Mouse (Mus musculus) small intestine, adult 2 months (tissue): ENCODE data around the gene Vwa5b1. TPM values are rescaled to one million over a fixed set of nuclear protein-coding genes. Genes with fewer than 3 reads are reported as not detected.

Source experiments
- H3K27ac ChIP-seq: fragments of 200-500 bp; 2 replicates; pipeline ENCODE4 v1.5.1; 2012; ENCODE audit warnings: low read depth, low read length, control low read depth, inconsistent platforms; ENCODE audit not compliant: insufficient read depth
- H3K27me3 ChIP-seq: fragments of 200-500 bp; 2 replicates; pipeline ENCODE4 v1.6.1; 2012; ENCODE audit warnings: mild to moderate bottlenecking, moderate library complexity, low read length, inconsistent platforms; ENCODE audit not compliant: control insufficient read depth, insufficient read depth
- H3K36me3 ChIP-seq: fragments of 200-500 bp; 2 replicates; pipeline ENCODE4 v1.6.1; 2012; ENCODE audit warnings: mild to moderate bottlenecking, low read length, control low read depth, inconsistent platforms; ENCODE audit not compliant: control insufficient read depth, insufficient read depth
- H3K4me1 ChIP-seq: fragments of 200-500 bp; 2 replicates; pipeline ENCODE4 v1.6.1; 2012; ENCODE audit warnings: low read length, inconsistent platforms, mixed read lengths; ENCODE audit not compliant: control insufficient read depth, insufficient read depth, insufficient read length
- H3K4me3 ChIP-seq: fragments of 200-500 bp; 2 replicates; pipeline ENCODE4 v1.5.1; 2012; ENCODE audit warnings: low read depth, mild to moderate bottlenecking, control low read depth, inconsistent platforms, low read length, moderate library complexity
- CTCF ChIP-seq: fragments of 200-500 bp; IDR thresholded peaks from 2 replicates; pipeline ENCODE4 v1.5.1; 2012; ENCODE audit warnings: low read depth, mild to moderate bottlenecking, control low read depth, inconsistent platforms, low read length, moderate library complexity, mixed read lengths; ENCODE audit not compliant: insufficient replicate concordance, insufficient read length; ENCODE audit errors: extremely low read depth
- POLR2A ChIP-seq: fragments of 200-500 bp; IDR thresholded peaks from 2 replicates; pipeline ENCODE4 v1.6.1; 2012; ENCODE audit warnings: low read depth, mild to moderate bottlenecking, control low read depth, inconsistent platforms, low read length, moderate library complexity
- WGBS: fragments of 180-500 bp; shearing (Covaris S2); methylation state at CpG from one replicate; pipeline ENCODE4 v1.1.7; 2018; 5-methylcytosine and 5-hydroxymethylcytosine counted together
- polyA plus RNA-seq: library from polyadenylated mRNA; depleted of rRNA; stranded (reverse); fragments of >200 nt; gene quantifications from 2 replicates; pipeline ENCODE4 v1.2.3, GENCODE M21; 2012

Vwa5b1 gene
- polyA plus RNA-seq, 1 experiment = 0.05 TPM

- whole genome bisulfite sequencing = 24% methylated on average over 5 of the region's 5 CpGs
- no peaks in the 10 kb centered on the region for H3K27me3 ChIP-seq
- TF ChIP-seq POLR2A (no peak), CTCF (no peak)
Measured at GRCm38 (mm10) chr4:138628256-138628655, 7.4 kb downstream of the Vwa5b1 start.

GRCm38 (mm10) chr4:138614454-138614853 is 21.2 kb downstream of the Vwa5b1 start:
- Histone ChIP-seq H3K4me3 (no peak overlapping the region), H3K27me3 (no peaks in the 10 kb centered on the region), H3K27ac (no peak overlapping the region), H3K4me1 (no peaks in the 10 kb centered on the region), H3K36me3 (no peaks in the 10 kb centered on the region)
- WGBS = 5% methylated on average over 8 of the region's 8 CpGs
- no peak for TF ChIP-seq CTCF
- no peak for TF ChIP-seq POLR2A

More at GRCm38 (mm10) chr4:138628256-138628655, 7.4 kb downstream of the Vwa5b1 start:
- Histone ChIP-seq H3K4me1 (no peaks in the 10 kb centered on the region), H3K27ac (no peak overlapping the region), H3K36me3 (no peaks in the 10 kb centered on the region), H3K4me3 (no peak overlapping the region)

- 58% methylated on average over 9 of the region's 9 CpGs for WGBS
Measured at GRCm38 (mm10) chr4:138601926-138602325, 33.8 kb downstream of the Vwa5b1 start.

GRCm38 (mm10) chr4:138597904-138598347 is 37.8 kb downstream of the Vwa5b1 start:
- Histone ChIP-seq H3K27ac (no peak overlapping the region), H3K36me3 (no peaks in the 10 kb centered on the region), H3K4me1 (no peaks in the 10 kb centered on the region), H3K4me3 (no peak overlapping the region), H3K27me3 (no peaks in the 10 kb centered on the region)
- 10% methylated on average over 7 of the region's 7 CpGs for WGBS
- TF ChIP-seq POLR2A (no peak), CTCF (no peak)

More at GRCm38 (mm10) chr4:138601926-138602325, 33.8 kb downstream of the Vwa5b1 start:
- Histone ChIP-seq H3K4me3 (no peak overlapping the region), H3K27ac (no peak overlapping the region), H3K4me1 (no peaks in the 10 kb centered on the region), H3K27me3 (no peaks in the 10 kb centered on the region), H3K36me3 (no peaks in the 10 kb centered on the region)
- no peak for TF ChIP-seq CTCF
- no peak for TF ChIP-seq POLR2A

GRCm38 (mm10) chr4:138596391-138597130 is 39.1 kb downstream of the Vwa5b1 start:
- H3K4me3 ChIP-seq = no peak overlapping the region
- H3K4me1 ChIP-seq = no peaks in the 10 kb centered on the region

GRCm38 (mm10) chr4:138584946-138585345 is 50.7 kb downstream of the Vwa5b1 start:
- H3K27ac ChIP-seq = no peak overlapping the region
- no peaks in the 10 kb centered on the region for H3K27me3 ChIP-seq
- H3K4me1 ChIP-seq = no peaks in the 10 kb centered on the region
- H3K4me3 ChIP-seq = no peak overlapping the region
- no peak for TF ChIP-seq CTCF
- TF ChIP-seq POLR2A = no peak
- H3K36me3 ChIP-seq = no peaks in the 10 kb centered on the region

More at GRCm38 (mm10) chr4:138596391-138597130, 39.1 kb downstream of the Vwa5b1 start:
- WGBS = 67% methylated on average over 12 of the region's 12 CpGs
- Histone ChIP-seq H3K36me3 (no peaks in the 10 kb centered on the region), H3K27me3 (no peaks in the 10 kb centered on the region), H3K27ac (no peak overlapping the region)
- TF ChIP-seq POLR2A = no peak
- no peak for TF ChIP-seq CTCF

- Histone ChIP-seq H3K4me1 (no peaks in the 10 kb centered on the region), H3K27ac (no peak overlapping the region), H3K4me3 (no peak overlapping the region), H3K27me3 (no peaks in the 10 kb centered on the region), H3K36me3 (no peaks in the 10 kb centered on the region)
- TF ChIP-seq CTCF (no peak), POLR2A (no peak)
- 58% methylated on average over 4 of the region's 4 CpGs for WGBS
Measured at GRCm38 (mm10) chr4:138582446-138582845, 53.2 kb downstream of the Vwa5b1 start.
